Mouse (Mus musculus) brain, adult 2 months (tissue): ENCODE measurements around the gene Noxa1.

Source experiments
- DNase-seq: peaks from one replicate; pipeline ENCODE4 v3.0.0; 2011; ENCODE audit warnings: low read depth, low spot score

The Noxa1 gene

GRCm38 (mm10) chr2:25095109-25095850 lies at the start of gene Noxa1:
TSS of gene Noxa1 (minus strand) at chr2:25095149.
- no peak for DNase-seq

- no peak for DNase-seq
Observed at GRCm38 (mm10) chr2:25141921-25142320, 47.0 kb upstream of the Noxa1 start.

- DNase-seq = no peak
Observed at GRCm38 (mm10) chr2:25141185-25141584, 46.2 kb upstream of the Noxa1 start.

- peak; percentile 26 for DNase-seq
Observed at GRCm38 (mm10) chr2:25137832-25138231, 42.9 kb upstream of the Noxa1 start.

- DNase-seq = no peak
Observed at GRCm38 (mm10) chr2:25131601-25132000, 36.7 kb upstream of the Noxa1 start.

- peak; percentile 17 for DNase-seq
Observed at GRCm38 (mm10) chr2:25128072-25128471, 33.1 kb upstream of the Noxa1 start.

GRCm38 (mm10) chr2:25127206-25127605 lies 32.3 kb upstream of the Noxa1 start:
- peak; percentile 42 for DNase-seq

GRCm38 (mm10) chr2:25126011-25127010 lies 31.4 kb upstream of the Noxa1 start:
- DNase-seq = peak; percentile 63

GRCm38 (mm10) chr2:25125146-25125545 lies 30.2 kb upstream of the Noxa1 start:
- DNase-seq = no peak

- no peak for DNase-seq
Observed at GRCm38 (mm10) chr2:25124411-25124810, 29.5 kb upstream of the Noxa1 start.

- DNase-seq = no peak
Observed at GRCm38 (mm10) chr2:25123527-25123926, 28.6 kb upstream of the Noxa1 start.

- no peak for DNase-seq
Observed at GRCm38 (mm10) chr2:25122666-25123065, 27.7 kb upstream of the Noxa1 start.

- DNase-seq = no peak
Observed at GRCm38 (mm10) chr2:25120963-25121362, 26.0 kb upstream of the Noxa1 start.

- DNase-seq = no peak
Observed at GRCm38 (mm10) chr2:25115442-25115841, 20.5 kb upstream of the Noxa1 start.

GRCm38 (mm10) chr2:25114308-25114707 lies 19.4 kb upstream of the Noxa1 start:
- DNase-seq = no peak

GRCm38 (mm10) chr2:25111184-25111791 lies 16.3 kb upstream of the Noxa1 start:
- DNase-seq = no peak

GRCm38 (mm10) chr2:25110505-25111183 lies 15.7 kb upstream of the Noxa1 start:
- DNase-seq = no peak

- no peak for DNase-seq
Observed at GRCm38 (mm10) chr2:25109487-25109886, 14.5 kb upstream of the Noxa1 start.

- DNase-seq = peak; percentile 12
Observed at GRCm38 (mm10) chr2:25106045-25106444, 11.1 kb upstream of the Noxa1 start.

- DNase-seq = peak; percentile 19
Observed at GRCm38 (mm10) chr2:25104122-25104521, 9.2 kb upstream of the Noxa1 start.

- DNase-seq = peak; percentile 26
Observed at GRCm38 (mm10) chr2:25099703-25100102, 4.8 kb upstream of the Noxa1 start.
